Mouse (Mus musculus) telencephalon, adult 2 months (tissue): ENCODE data around the gene Hsd17b7.

Source experiments
- DNase-seq: peaks from one replicate; pipeline ENCODE4 v3.0.0-alpha.2; 2011; ENCODE audit warnings: low read depth, low spot score

The Hsd17b7 gene

DNA sequence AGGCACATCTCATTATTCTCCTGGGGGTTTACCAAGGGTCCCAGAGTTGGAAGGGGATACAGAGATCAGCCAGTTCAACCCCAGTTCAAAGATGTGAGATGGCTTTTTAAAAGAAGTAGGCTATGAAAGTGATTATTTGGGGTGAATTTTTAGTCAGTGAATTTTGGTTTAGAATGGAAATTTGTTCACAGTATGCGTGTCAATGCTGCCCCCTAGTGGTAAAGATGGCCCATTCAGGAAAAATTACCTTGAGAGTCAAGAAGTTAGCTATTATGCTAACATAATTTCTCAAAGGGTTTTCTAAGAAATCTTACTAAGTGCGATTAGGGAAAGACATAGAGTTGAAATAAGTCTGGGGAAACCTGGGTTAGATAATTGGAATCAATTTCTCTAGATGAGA, 29.7 kb downstream of the Hsd17b7 start:
- DNase-seq = peak; percentile 36

GRCm38 (mm10) chr1:169934005-169934725, 34.9 kb downstream of the Hsd17b7 start:
- peak; percentile 69 for DNase-seq

- DNase-seq = no peak
These were observed 36.8 kb downstream of the Hsd17b7 start for GRCm38 (mm10) chr1:169932122-169932746.

DNA sequence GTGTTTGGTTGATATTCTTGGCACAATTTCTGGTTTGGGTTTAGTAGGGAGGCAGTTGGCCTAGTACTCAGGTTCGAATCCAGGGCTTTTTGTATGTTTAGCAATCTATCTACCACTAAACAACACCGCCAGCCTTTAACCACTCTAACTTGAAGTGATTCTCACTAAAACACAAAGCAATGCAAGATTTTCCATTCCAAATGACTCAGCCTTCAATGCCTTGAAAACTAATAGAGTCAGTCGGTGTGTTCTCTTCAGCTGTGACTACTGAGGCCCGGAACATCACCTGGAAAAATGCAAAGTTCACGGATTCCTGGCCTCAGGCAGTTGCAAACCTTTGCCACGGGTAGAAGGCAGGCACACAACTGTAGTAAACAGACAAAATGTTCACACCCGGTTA, 37.3 kb downstream of the Hsd17b7 start:
- no peak for DNase-seq

GRCm38 (mm10) chr1:169928454-169928971, 40.5 kb downstream of the Hsd17b7 start, which contains the start of gene Ccdc190:
Gene Ccdc190, plus strand, starts transcription at chr1:169928648.
- no peak for DNase-seq

- DNase-seq = no peak
These were observed 41.2 kb downstream of the Hsd17b7 start for GRCm38 (mm10) chr1:169927753-169928369.

- DNase-seq = no peak
These were observed 44.5 kb downstream of the Hsd17b7 start for GRCm38 (mm10) chr1:169924567-169924966.

GRCm38 (mm10) chr1:169921710-169922211, 47.3 kb downstream of the Hsd17b7 start:
- DNase-seq = no peak

DNA sequence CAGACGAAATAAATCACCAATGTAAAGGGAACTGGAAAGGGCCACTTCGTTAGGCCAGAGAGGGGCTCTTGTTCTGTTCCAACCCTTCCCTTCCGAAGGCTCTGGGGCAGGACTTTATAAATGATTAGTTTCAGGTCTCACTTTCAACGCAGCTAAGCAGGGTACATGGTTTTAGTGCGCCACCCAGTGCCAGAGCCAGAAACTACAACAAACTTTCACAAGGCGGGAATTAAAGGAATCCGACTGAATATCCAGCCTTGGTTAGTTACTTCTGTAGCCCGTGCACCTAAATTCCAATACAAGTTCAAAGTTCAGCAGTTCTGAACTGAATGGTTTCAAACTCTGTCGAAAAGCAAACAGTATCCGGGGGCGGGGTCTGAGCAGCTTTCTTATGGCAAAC, 49.8 kb downstream of the Hsd17b7 start:
- no peak for DNase-seq

DNA sequence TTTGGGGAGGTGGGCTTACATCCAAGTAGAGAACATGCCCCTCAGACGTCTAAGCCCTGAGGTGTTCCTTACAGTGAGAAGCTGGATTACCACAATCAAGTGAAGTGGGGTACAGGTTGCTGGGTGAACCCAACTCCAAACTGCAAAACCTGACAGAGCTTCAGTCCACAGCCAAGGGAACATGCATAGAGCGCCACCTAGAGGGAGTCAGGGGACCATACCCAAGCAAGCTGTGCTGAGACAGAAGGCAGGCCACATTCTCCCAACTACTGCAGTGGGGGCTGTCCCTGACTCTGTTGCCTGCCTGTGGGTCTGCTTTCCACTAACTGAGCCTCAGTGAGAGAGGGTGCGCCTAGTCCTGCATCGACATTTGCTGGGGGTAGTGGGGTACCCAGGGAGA, 51.0 kb downstream of the Hsd17b7 start:
- peak; percentile 50 for DNase-seq

DNA sequence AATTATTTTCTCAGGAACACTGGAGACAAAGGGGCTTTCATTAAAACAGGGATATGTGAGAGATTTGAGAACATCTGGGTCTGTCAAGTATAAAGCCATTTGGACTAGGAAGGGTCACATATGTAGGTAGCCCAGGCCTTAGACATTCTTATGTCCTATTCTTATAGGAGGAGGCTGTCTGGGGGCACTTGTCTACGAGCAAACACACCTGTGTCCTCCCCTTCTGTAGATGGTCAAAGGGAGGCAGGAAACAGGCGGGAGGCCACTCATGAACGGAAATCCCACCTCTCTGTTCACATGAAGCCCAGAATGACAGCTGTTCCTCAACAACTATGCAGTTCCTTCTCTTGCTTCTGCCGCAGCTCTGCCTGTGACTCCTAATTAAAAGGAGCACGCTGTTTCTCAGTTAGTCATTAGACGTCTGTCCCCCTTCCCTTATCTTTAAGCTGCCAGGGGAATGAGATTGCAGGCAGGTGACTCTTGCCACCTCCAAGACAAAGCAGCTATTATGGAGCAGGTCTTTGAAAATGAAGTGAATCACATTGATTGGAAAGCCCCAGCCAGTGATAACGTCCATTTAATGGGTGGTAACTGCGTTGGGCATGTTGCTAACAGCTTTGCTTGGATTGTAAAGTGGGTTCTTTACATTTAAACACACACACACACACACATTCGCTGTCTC, 51.8 kb downstream of the Hsd17b7 start:
- DNase-seq = no peak

DNA sequence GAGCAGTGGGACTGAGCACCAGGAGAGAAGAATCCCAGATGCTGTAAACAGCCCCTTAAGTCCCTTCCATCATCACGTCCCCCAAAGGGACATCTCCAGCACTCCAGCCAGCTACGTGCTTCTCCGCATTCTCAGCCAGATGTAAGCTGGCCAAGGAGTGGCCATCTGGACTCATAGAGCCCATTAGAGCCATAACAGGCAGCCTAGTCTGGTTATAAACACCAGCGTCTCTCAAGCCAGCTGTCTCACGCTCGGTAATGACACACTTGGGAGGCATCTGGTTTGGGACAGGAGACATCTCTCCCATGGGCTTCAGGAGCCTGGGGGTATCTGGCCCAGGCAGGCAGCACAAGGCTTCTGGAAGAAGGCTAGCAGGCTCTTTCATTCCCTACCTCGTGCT, 52.4 kb downstream of the Hsd17b7 start:
- no peak for DNase-seq

- DNase-seq = no peak
These were observed 57.5 kb downstream of the Hsd17b7 start for GRCm38 (mm10) chr1:169911526-169911925.

GRCm38 (mm10) chr1:169910751-169911150, 58.3 kb downstream of the Hsd17b7 start:
- DNase-seq = no peak

DNA sequence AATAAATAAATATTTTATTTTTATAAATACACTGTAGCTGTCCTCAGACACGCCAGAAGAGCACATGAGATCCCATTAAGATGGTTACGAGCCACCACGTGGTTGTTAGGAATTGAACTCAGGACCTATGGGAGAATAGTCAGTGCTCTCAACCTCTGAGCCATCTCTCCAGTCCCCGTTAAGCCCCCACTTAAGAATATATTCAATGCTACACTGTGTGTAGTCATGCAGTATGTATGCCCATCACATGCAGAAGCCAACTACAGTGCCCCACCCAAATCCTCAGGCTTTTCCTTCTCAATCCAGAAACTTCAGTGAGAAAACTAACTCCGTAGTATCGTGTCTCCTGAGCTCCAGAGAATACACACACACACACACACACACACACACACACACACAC, 59.4 kb downstream of the Hsd17b7 start:
- DNase-seq = no peak

GRCm38 (mm10) chr1:169909163-169909562, 59.9 kb downstream of the Hsd17b7 start:
- DNase-seq = no peak

DNA sequence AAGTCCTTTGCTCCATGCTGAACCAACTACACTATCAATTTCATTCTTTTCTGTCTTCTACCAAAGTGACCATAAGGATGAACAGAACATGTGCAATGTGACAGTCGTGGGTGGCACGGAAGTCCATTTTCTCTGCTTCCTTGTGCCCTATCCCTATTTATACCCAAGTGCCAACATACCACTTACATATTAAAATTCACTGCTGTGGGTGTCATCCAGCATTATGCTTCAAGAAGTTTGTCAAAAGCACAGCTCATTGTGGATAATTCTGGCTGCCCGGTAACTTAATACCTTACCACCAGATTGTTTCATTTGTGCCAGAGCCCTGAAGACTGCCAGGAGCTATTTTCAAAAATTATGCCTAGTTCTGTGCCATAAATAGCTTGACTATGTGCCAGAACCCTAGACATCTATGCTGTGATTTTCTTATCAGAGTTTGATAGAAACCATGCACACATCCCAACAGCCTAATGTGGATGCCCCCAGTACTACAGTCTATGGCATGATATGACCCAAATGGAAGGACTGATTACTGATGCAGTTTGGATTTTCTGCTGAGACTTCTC, 68.2 kb downstream of the Hsd17b7 start:
- DNase-seq = no peak
